Mouse (Mus musculus): ENCODE data around the gene Kcnab2.

Gene Kcnab2

DNA sequence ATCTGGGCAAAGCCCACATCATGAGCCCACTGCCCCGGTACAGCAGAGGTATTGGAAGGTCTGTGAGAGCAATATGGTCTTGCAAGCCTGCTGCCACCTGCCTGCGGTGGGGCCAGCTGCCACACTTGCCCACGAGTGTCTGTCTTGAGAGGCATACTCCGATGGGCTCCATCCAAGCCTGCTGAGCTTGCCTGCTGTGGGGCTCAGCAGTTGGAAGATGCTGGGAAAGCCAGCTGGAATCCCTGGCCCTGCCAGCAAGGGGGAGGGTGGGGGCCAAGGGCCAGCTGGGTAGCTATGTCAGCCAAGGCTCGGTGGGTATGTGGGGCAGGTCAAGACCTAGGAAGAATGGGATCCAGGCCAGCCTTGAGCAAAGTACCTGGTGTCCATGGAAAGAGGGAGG is 85.5 kb downstream of the Kcnab2 start:
- DNase-seq (ENCODE audit: low read depth, low spot score), result no peak

DNA sequence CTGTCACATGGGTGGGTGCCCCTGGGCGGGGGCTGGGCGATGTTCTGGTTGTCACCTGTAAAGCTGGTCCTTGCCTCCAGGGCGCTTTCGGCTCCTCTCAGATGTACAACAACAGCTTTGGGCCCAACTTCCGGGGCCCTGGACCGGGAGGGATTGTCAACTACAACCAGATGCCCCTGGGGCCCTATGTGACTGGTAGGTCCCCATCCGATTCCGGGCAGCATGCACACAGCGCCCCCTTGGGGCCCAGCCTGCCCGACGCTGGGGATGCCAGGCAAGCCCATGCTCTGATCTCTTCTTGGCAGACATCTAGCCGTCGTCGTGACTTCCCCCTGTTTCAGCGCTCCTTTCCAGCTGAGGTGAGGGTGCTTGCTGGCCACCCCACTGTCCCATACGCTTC is 92.0 kb downstream of the Kcnab2 start:
- peak; percentile 54 for DNase-seq (ENCODE audit: low read depth, low spot score)

DNA sequence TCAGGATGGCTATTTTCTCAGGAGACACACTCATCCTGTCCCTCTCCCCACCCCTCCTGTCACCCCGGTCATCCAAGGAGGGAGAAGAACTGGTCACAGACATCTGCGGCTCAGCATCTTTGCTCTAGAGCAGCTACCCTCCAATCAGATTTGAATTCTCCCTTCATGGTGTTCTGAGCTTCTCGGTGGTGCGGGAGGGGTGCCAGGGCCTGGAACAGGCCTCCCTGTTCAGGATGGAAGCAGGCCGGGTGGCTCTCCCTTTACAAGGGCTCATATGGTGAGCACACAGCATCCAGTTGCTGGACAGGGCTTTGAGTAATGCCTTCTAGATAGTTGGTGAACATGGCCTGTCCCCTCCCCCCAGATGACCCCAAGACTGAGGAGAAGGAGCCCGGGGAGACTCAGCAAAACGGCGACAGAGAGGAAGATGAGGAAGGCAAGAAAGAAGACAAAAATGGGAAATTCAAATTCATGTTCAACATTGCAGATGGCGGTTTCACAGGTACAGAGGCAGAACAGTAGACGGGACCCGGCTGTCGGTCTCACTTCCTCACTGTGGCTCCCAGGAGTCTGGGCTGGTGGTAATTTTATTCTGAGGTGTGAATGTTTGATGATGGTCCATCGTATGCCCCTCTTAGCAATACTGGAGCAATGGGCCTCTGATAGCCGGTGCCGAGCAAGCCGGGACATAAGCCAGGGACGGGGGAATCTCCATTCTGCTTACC is 95.0 kb downstream of the Kcnab2 start:
- DNase-seq (ENCODE audit: low read depth, low spot score), result no peak

DNA sequence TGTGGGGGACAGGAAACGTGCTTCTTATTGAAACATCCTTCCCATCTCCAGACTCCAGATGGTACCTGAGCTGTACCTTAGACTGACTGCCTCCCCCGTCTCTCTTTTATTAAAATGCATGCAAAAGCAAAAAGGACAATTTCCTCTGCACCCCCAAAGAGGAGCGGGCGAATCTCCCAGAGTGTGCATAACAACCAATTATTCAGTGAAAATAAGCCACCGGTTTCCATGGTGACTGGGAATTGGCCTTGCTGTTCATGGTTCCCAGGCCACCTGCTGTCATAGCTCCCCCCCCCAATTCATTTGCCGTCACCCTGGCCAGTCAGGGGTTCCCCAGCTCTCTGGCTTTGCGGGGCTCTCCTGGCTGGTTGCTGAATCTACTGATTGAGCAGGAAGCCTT is 112.4 kb downstream of the Kcnab2 start:
- DNase-seq (ENCODE audit: low read depth, low spot score), result no peak

GRCm38 (mm10) chr4:152362180-152362579 is 115.5 kb downstream of the Kcnab2 start:
- DNase-seq (ENCODE audit: low read depth, low spot score), result no peak

DNA sequence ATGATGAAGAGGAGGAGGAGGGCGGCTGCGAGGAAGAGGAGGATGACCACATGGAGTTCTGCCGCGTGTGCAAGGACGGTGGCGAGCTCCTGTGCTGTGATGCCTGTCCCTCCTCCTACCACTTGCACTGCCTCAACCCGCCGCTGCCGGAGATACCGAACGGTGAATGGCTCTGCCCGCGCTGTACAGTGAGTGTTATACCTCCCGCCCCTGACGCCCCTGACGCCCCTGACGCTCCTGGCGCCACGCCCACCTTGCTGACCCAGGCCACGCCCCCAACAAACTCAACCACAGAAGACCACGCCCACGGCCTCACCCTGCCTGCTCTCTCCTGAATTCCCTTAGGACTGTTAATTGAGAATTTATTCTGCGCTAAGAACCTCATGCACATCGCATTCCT is 116.8 kb downstream of the Kcnab2 start:
- DNase-seq (ENCODE audit: low read depth, low spot score), result peak; percentile 96

DNA sequence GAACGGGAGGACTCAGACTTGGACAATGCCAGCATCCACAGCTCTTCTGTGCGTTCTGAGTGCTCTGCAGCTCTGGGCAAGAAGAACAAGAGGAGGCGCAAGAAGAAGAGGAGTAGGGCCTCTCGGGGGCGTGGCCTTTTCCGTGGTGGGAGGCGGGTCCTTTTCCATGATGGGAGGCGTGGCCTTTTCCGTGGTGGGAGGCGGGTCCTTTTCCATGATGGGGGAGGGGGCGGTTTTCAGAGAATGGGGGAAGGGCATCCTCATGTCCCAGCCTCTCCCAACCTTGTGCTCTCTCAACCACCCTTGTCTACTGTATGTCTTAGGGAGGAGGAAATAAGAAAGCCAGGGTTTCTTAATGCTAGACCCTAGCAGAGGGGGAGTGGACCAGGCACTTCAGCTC is 118.0 kb downstream of the Kcnab2 start:
- DNase-seq (ENCODE audit: low read depth, low spot score), result peak; percentile 88

DNA sequence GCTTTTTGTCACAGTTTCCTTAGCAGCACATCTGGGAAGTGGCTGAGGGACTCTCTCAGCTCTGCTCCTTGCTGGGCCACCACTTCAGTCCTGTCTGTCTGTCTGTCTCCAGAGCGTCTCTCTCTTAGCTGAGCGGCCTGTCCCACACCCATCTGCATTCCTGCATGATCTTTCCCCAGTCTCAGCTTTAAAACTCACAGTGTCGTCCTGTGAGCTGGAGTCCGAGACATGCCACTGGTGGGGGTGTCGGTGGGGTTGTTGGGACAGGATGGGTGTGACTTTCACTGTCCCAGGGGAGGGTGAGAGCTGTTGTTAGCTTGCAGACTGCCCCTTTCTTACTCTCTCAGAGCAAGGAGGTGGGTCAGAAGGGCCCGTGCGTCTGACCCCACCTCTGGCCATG is 122.0 kb downstream of the Kcnab2 start:
- DNase-seq (ENCODE audit: low read depth, low spot score), result peak; percentile 67

DNA sequence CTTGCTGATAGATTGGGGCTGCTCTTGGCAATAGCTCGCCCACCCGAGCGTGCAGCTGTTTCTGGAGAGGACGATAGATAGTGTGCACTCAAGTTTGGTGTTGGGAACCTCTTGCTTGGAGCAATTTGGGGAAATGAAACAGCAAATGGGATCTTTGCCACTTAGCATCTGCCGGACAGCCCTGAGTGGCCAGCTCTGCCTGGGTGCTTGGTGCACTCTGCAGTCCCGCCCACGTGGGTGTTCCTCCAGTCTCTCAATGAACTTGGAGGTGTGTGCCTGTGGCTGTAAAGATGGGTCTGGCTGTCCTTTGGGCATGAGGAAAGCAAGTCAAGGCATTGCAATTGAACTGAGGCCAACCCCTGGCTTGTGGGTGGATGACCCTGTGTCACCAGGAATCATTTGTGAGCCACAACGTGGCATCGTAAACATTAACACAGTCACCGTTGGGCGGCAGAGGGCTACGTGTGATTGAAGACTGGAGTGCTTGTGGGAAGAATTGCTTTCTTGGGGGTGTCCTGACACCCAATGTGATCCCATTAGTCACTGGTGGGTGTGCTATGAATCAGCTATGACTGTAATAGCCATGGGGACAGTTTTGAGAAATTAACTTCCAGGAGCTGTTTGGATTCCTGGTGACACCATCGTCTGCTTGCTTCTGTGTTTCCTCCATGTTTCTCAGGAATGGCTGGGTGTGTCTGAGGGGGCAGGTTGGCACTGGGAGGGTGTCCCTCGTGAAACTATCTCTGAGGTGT is 123.6 kb downstream of the Kcnab2 start:
- no peak for DNase-seq (ENCODE audit: low read depth, low spot score)

DNA sequence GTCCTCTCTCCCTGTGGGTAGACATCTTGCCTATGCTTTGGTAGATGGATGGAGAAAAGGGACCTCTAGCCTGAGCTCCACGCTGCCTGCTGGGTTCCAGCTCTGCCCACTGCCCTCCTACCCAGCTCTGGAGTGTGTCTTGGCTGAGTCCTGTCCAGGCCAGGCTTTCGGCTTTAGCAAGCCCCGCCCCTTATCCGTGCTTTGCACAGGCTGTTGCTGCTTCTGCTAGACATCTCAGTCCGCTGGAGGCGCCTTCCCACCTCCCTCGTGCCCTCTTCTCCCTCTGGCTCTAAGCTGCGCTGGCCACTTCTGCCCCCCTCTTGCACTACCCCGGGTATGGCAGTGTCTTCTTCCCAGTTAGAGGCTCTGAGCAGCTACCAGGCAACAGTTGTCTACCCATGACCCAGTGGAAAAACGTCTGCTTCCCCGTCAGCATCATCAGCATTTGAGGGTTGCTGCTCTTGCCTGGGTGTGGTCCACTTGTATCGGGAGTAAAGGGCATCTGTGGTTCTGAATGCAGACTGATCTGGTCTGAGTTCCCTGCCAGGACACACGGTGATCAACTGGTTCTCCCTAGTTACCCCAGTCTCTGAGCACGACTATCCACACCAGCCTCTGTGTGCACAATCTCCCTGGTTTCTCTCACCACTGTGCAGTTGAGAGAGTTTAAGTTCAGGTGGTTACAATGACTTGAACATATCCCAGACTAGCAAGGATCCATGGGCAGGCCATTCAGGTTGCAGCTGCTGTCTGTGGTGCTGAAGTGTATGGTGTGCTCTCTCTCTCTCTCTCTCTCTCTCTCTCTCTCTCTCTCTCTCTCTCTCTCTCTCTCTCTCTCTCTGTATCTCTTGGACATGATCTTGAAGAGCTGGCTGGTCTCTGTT is 126.0 kb downstream of the Kcnab2 start:
- DNase-seq (ENCODE audit: low read depth, low spot score), result peak; percentile 63

DNA sequence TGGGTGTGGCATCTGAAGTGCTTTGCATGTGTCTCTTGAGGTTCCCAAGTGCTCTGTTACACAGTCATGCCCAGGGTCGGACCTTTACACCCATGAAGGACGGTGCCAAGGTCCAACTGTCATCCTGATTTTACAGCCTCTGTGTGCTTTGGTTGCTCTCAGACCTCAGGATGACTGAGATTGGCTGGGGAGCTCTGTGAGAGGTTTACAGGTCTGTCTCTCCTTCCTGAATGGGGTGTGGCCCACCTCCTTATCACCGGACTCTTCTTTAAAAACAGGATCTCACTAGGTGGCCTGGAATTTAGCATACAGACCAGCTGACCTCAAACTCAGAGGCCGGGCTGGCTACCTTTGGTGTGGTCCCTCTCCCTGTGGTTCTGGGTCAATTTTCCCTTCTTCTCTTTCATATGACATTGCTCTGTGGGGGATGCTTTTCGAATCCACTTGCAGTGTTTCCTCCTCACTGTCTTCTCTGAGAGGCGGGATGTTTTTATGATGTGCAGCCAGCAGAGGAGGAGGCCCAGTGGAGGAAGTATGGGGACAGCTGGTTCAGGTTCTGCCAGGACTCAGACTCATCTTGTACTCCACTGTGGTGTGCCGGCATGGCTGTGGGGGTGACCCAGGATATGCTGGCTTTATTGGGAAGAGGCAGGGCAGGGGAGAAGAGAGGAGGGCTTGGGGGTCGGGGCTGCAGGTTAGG is 126.8 kb downstream of the Kcnab2 start:
- no peak for DNase-seq (ENCODE audit: low read depth, low spot score)

DNA sequence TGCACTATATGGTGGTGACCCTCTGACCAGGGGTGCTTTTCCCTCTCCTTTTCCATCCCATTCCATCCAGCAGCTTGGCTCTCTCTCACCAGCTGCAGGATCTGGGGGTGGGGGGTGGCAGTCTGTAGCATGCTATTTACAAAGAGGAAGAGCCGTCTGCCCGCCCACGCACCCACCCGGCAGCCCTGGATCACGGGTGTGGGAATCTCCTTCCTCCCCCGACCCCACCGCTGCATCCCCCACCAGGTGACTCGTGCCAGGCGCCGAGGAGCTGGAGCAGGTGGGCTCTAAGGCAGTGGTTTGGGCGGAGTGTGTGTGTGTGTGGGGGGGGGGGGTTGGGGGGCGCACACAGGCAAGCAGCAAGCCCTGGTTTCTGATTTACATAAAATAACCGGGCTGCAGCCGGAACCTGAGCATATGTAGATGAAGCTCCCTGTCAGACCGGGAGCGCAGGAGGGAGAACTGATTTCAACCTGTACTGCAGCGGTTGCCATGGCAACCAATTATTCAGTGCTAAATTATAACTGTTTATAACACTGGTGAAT is 127.8 kb downstream of the Kcnab2 start:
- no peak for DNase-seq (ENCODE audit: low read depth, low spot score)

- no peak for DNase-seq (ENCODE audit: low read depth, low spot score)
Observed at GRCm38 (mm10) chr4:152345120-152345889, 132.4 kb downstream of the Kcnab2 start.

DNA sequence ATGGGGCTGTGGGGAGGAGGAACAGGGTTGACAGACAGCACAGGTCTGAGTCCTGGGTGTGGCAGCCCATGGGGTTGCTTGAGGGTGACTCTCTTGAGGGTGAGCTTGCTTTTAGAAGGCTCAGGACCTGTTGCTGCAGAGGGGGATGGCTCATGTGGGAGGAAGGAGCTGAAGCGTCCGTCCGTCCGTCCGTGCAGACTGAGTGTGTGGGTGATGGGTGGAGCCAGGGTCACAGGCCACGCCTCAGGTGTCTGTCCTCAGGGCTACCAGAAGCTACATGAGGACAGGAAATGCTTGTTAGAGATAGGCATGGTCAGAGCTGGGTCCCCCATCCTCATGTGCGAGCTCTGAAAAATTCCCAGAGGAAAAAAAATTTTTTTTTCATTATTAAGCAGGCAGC is 133.0 kb downstream of the Kcnab2 start:
- no peak for DNase-seq (ENCODE audit: low read depth, low spot score)

DNA sequence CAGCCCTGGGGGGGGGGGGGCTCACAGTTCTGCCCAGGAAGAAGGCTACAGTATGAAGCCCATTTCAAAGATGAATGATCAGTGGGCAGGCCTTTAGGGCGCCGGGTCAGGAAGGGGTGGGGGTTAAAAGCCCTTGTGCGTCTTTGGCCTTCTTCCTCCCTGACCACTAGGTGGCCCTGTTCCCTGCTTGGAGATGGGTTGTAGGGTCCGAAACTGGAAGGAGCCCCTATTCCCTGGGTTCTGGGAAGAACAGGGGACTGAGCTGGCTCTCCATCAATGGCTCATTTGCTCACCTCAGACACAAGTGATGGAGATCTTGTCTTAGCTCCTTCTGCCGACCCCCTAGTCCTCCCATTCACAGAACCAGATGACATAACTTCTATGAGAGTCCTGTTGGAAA is 134.4 kb downstream of the Kcnab2 start:
- DNase-seq (ENCODE audit: low read depth, low spot score), result peak; percentile 74
